Mouse (Mus musculus): ENCODE measurements around the gene Fcho2.

The Fcho2 gene

GRCm38 (mm10) chr13:98804480-98804879 is 10.8 kb downstream of the Fcho2 start:
- no peak for DNase-seq (ENCODE audit: low spot score in 2 of 2)

- DNase-seq (ENCODE audit: low spot score in 2 of 2), result no peak
Measured at GRCm38 (mm10) chr13:98803699-98804098, 11.6 kb downstream of the Fcho2 start.

GRCm38 (mm10) chr13:98802957-98803356 is 12.3 kb downstream of the Fcho2 start:
- no peak for DNase-seq (ENCODE audit: low spot score in 2 of 2)

- no peak for DNase-seq (ENCODE audit: low spot score in 2 of 2)
Measured at GRCm38 (mm10) chr13:98795511-98795910, 19.7 kb downstream of the Fcho2 start.

- no peak for DNase-seq (ENCODE audit: low spot score in 2 of 2)
Measured at GRCm38 (mm10) chr13:98792864-98793263, 22.4 kb downstream of the Fcho2 start.

- DNase-seq (ENCODE audit: low spot score in 2 of 2), result no peak
Measured at GRCm38 (mm10) chr13:98791693-98792092, 23.6 kb downstream of the Fcho2 start.

GRCm38 (mm10) chr13:98786970-98787685 is 28.1 kb downstream of the Fcho2 start:
- DNase-seq (ENCODE audit: low spot score in 2 of 2), result no peak

GRCm38 (mm10) chr13:98777959-98778358 is 37.3 kb downstream of the Fcho2 start:
- DNase-seq (ENCODE audit: low spot score in 2 of 2), result no peak

- no peak for DNase-seq (ENCODE audit: low spot score in 2 of 2)
Measured at GRCm38 (mm10) chr13:98771484-98771883, 43.8 kb downstream of the Fcho2 start.

- DNase-seq (ENCODE audit: low spot score in 2 of 2), result no peak
Measured at GRCm38 (mm10) chr13:98768329-98768728, 46.9 kb downstream of the Fcho2 start.

GRCm38 (mm10) chr13:98761771-98762170 is 53.5 kb downstream of the Fcho2 start:
- DNase-seq (ENCODE audit: low spot score in 2 of 2), result no peak

- no peak for DNase-seq (ENCODE audit: low spot score in 2 of 2)
Measured at GRCm38 (mm10) chr13:98755886-98756285, 59.4 kb downstream of the Fcho2 start.

- no peak for DNase-seq (ENCODE audit: low spot score in 2 of 2)
Measured at GRCm38 (mm10) chr13:98744679-98745078, 70.6 kb downstream of the Fcho2 start.

- no peak for DNase-seq (ENCODE audit: low spot score in 2 of 2)
Measured at GRCm38 (mm10) chr13:98743829-98744228, 71.4 kb downstream of the Fcho2 start.

GRCm38 (mm10) chr13:98743214-98743613 is 72.0 kb downstream of the Fcho2 start:
- no peak for DNase-seq (ENCODE audit: low spot score in 2 of 2)

- DNase-seq (ENCODE audit: low spot score in 2 of 2), result no peak
Measured at GRCm38 (mm10) chr13:98738213-98738612, 77.0 kb downstream of the Fcho2 start.

GRCm38 (mm10) chr13:98733292-98733691 is 82.0 kb downstream of the Fcho2 start:
- DNase-seq (ENCODE audit: low spot score in 2 of 2), result no peak

GRCm38 (mm10) chr13:98729271-98730062 is 85.8 kb downstream of the Fcho2 start:
- DNase-seq (ENCODE audit: low spot score in 2 of 2), result no peak

GRCm38 (mm10) chr13:98726494-98726893 is 88.8 kb downstream of the Fcho2 start:
- no peak for DNase-seq (ENCODE audit: low spot score in 2 of 2)

- no peak for DNase-seq (ENCODE audit: low spot score in 2 of 2)
Measured at GRCm38 (mm10) chr13:98723430-98723829, 91.8 kb downstream of the Fcho2 start.

GRCm38 (mm10) chr13:98722296-98722695 is 93.0 kb downstream of the Fcho2 start:
- DNase-seq (ENCODE audit: low spot score in 2 of 2), result no peak

GRCm38 (mm10) chr13:98716176-98716575 is 99.1 kb downstream of the Fcho2 start:
- DNase-seq (ENCODE audit: low spot score in 2 of 2), result no peak

GRCm38 (mm10) chr13:98715443-98715990 is 99.7 kb downstream of the Fcho2 start:
- DNase-seq (ENCODE audit: low spot score in 2 of 2), result no peak

All from right cerebral cortex, adult 2 months (tissue).